Mouse (Mus musculus): ENCODE measurements around the gene Prx.
"Not testable (repeated sequence)": the region's sequence is repeated elsewhere in the genome, so short reads cannot be mapped to it uniquely, and the experiment has no call there.

Gene Prx

DNA sequence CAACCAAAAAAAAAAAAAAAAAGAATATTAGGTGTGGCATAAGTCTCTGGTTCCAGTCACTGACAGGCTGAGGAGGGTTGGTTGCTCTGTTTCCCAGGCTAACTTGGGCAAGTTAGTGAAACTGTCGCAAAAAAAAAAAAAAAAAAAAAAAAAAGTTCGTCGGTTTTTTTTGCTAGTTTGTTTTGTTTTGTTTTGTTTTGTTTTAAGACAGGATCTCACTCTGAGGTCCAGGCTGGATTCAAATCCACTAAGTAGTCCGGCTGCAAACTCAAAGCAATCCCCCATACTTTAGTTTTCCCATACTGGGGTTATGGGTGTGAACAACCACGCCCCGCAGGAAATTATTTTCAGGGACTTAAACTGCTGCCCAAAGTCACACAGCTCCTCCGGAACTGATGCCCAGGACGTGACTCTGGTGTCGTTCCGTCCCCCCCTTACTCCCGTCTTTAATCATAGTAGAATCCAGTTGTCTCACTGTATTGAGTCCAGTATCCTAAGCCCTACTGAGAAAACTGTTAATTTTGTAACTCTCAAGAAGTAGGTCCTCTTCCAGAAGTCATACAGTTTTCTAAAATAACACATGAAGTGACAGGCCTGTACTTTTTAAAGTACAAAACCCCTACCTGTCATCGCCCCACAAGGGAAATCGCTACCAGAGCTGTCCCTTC lies 12.9 kb upstream of the Prx start:
- DNase-seq = no peak

DNA sequence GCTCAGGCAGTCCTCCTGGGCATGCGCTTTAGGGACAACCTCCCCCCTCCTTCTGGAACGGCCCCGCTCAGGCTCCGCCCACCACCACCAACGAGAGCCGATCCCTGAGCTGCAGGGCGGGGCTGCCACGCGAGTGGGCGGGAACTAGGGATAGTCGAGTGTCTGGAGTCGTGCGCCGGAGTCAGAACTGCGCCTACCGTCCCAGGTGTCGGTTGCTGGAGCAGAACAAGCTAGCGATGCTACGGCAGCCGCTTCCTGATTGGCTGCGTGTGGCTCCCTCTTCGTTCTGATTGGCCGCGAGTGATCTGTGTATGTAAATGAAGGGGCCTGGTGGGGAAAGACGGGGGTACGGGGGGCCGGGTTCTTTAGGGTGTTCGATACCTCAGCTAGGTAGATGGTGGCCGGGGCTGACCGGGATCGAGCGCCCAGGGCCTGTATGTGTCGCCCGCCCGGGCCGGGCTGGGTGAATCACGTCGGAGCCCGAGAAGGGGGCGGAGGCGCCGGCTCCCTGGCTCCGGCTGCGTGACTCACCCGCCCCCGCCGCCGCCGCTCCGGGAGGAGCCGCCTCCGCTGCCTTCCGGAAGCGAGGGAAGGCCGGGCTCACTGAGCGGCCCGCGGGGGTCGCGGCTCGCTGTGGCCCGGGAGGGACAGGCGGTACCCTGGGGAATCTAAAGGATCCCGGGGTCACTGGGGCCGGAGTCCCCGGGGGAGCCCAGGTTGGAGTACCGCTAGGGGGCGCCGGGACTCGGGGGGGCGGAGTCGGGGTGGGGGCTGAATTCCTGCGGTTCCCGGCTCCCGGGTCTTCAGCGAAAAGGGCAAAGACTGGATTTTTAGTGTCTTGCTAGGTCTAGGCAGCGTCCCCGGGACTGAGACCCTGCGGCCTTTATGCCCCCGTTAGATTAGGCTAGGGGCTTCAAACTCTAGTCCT lies 12.1 kb upstream of the Prx start, which contains the start of gene Sertad1:
Gene Sertad1, plus strand, starts transcription at position 141 of the 928 bp plus-strand sequence.
- peak; percentile 100 for DNase-seq

DNA sequence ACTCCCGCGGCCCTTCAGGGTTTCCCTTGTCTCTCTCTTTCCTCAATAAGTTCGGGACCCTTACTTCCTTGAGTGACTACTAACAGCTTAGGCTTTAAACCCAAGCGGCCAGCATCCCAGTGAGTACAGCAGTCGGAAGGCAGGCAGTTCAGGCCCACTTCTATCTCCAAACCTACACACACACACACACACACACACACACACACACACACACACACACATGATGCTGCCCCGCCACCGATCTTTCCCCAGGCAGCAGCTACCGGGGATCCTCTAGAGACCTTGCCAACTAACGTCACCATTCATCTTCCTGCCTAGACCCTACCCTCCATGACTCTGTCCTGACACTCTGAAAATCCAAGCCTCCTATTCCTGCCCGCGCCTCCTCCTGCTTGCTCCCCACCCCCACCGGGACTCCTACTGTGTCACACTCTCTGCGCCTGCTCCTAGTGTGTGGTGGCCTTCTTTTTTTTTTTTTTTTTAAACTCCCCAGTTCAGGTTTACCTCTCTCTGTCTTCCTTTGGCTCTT lies 11.3 kb upstream of the Prx start:
- peak; percentile 36 for DNase-seq

DNA sequence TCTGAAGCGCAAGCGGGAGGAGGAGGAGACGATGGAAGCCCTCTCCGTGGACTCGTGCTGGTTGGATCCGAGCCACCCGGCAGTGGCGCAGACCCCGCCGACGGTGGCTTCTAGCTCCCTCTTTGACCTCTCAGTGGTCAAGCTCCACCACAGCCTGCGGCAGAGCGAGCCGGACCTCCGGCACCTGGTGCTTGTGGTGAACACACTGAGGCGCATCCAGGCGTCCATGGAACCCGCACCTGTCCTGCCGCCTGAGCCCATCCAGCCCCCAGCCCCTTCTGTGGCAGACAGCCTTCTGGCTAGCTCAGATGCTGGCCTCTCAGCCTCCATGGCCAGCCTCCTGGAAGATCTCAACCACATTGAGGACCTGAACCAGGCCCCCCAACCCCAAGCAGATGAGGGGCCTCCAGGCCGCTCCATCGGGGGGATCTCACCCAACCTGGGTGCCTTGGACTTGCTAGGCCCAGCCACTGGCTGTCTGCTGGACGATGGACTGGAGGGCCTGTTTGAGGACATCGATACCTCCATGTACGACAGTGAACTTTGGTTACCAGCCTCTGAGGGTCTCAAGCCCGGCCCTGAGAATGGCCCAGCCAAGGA lies 9.8 kb upstream of the Prx start:
- DNase-seq = no peak

DNA sequence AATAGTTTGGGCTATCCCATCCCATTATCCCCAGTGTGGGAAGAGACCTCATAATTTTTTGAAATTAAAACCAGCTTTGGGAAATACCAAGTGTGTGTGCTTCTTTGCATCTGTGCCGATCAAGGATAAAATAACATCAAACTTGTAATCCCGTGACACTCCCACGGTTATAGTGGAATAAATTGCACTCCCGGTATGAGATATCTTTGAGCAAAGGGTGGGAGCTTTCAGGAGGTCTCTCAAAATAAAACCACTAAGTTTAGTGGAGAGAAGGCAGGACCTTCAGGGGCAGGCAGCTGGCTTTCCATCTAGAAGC lies 8.9 kb upstream of the Prx start:
- DNase-seq = no peak

DNA sequence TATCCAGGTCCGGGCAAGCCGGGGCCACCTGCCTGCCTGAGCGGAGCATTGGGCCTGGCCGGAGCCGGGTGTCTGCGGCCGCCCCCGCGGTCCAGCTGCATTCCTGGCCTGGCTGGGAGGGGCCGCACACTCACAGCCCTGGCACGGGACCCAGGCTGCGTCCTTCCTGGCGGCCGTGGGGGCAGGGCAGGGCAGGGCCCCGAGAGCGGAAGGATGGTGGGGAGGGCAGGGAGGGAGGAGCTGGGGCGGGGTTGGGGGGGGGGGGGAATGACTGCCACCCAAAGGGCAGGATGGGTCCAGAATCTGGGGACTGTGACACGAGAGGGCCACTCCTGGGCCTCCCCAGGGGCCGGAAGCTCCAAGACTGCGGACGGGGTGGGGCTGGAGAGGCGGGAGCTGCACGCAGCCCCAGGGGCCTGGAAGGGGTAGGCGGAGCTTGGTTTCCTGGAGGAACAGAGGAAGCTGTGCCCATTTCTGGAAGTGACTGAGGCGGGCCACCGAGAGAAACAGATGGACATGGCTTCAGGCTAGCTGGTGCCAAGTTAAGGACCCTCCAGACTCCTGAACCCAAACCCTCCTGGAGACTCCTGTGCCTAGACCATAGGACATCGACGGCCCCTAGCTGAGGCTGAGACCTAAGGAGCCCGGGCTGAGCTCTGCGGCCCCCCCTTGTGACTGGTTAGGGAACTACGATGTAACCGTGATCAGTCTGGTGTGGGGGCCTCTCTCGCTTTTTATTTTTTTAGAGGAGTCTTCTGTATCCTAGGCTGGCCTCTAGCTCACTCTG lies 8.4 kb upstream of the Prx start:
- DNase-seq = peak; percentile 93

DNA sequence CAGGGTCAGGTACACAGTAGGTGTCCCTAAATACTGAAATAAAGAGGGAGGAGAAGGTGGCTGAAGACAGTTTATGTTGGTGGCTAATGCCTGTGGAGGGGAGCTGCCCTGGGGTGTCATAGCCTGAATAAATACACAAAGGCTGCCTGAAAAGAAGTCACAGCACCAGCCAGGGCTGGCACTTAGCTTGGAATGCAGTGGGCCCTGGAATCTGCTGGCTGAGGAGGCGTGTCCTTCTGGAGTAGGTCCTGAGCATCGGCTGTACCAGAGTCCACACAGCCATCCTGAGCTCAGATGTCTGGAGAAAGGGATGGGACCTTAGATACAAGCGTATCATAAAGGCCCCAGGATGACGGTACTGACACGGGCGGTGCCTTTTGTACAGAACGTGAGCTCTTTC lies 7.3 kb upstream of the Prx start:
- DNase-seq = no peak

DNA sequence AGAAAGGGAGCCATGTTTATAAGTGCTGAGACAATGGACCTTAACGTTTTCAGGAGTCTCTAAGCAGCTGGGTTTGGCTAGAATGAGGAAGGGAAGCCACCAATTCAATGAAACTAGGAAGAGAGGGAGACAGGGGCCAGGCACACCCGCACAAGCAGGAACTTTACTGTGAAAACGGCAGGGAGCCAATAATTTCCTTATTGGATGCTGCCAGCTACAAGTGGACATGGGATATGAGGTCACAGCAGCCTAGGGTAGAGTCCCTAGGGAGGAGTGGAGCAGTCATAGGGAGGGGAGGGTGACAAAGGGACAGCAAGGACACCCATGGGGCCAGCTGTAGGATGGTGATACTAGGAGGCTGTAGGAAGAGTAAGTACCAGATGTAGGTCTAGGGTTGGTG lies 6.1 kb upstream of the Prx start:
- DNase-seq = no peak

DNA sequence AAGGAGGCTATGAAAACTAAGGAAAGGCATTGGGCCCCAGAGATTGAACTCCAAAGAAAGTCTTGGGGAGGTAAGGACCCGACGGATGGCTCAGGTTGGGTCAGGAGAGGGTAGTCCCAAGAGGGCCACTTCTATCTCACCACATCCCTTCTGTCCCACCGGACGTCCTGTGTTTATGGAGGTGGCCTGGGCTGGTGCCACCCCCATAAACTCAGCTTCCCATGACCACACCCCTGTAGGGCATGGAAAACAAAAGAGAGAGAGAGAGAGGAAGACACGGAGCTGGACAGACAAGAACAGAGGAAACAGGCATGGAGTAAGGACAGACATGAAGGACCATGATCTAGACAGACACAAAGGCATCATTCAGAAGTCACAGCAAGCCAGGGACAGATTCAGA lies 5.7 kb upstream of the Prx start:
- DNase-seq = no peak

DNA sequence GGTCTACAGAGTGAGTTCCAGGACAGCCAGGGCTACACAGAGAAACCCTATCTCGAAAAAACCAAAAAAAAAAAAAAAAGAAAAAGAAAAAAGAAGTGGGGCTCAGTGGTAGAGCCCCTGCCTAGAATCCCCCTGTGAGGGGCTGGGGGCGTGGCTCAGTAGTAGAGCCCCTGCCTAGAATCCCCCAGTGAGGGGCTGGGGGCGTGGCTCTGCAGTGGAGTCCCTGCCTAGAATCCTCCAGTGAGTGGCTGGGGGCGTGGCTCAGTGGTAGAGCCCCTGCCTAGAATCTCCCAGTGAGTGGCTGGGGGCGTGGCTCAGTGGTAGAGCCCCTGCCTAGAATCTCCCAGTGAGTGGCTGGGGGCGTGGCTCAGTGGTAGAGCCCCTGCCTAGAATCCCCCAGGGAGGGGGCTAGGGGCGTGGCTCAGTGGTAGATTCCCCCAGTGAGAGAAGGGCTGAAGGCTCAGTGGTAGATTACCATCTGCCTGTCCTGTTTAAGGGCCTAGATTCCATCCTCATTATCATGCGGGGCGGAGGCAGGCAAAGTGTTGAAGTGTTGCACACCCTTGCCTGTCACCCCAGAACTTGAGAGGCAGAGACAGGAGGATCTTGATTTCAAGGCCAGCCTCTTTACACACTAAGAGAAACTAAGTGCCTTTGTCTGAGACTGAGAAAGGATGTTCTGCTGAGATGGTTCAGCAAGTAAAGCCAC lies 4.3 kb upstream of the Prx start:
- not testable (repeated sequence) for DNase-seq

DNA sequence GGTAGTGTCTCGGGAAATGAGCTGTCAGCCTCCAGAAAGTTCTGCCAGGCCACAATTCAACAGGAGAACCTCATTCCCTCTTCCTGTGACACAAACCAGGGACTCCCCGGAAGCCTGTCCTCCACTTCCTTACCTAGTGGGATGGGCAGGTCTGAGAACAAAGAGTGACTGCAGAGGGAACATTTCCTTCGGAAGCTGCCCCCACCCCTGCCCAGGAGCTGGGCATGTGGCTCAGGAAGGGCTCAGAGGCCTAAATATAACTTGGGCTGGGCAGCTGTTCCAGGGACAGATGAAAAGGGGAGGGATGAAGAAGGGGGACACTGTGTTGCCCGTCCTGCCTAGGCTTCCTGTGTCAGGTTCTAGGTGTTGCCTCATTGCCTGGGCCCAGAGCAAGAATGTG lies 2.5 kb downstream of the Prx start:
- DNase-seq = no peak

DNA sequence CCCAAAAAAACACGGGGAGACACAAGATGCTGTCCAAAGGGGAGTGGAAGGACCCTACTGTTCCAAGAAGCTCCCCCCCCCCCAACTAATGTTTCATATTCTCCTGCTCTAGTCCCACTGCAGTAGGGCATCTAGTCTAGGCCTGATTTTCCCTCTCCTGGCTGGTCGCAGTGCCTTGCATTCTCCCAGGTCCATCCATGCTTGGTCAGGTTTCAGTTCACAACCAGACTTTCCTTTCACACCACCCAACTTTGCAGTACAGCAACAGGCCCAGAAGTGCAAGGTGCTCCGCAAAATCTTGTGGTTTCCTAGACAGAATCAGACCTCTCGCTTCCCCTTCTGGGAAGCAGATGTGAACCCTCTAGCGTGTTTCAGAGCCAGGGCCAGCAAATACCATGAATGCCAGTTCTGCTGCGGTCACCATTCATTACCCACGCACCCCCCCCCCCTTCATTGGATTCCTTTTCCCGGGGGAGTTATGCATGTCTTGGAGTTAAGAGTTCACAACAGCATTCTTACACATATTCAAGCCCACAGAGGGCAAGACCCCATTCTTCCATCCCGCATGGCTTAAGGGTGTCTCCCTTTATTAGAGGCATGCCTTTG lies 7.7 kb downstream of the Prx start:
- DNase-seq = no peak

DNA sequence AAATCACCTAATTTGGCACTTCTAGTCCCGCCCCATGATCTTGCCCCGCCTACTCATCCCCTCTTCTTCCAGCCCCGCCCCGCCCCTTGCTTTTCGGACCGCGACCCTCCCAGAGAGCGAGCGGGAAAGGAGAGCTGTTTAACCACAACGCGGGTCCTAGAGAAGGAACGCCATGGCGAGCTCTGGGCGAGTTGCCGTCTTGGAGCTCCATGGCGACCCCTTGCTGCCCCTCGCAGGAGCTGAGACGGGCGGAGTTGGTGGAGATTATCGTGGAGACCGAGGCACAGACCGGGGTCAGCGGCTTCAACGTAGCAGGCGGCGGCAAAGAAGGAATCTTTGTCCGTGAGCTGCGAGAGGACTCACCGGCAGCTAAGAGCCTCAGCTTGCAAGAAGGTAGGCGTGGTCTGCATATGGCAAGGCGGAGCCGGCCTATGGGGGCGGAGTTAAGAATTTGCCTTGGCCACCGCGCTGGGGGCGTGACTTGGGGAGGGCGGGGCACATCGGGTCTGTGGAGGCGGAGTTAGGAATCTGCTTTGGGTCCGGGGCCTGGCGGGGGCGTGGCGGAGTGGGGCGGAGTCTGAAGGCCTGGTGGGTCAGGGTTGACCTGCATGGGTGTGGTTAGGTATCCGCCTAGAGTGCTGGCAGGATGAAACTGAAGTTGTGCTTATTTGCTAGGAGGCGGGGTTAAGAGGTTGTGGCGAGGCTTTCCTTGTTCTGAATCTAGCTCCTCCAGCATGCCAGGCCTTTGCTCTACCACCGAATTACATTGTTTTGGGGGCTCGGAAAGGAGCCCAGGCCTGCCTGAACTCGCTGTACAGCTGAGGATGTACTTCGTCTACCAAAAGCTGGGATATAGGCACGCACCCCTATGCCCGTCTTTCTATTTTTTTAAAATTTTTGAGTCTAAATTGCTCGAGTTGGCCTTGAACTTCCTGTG lies 8.9 kb downstream of the Prx start:
- DNase-seq = peak; percentile 98

DNA sequence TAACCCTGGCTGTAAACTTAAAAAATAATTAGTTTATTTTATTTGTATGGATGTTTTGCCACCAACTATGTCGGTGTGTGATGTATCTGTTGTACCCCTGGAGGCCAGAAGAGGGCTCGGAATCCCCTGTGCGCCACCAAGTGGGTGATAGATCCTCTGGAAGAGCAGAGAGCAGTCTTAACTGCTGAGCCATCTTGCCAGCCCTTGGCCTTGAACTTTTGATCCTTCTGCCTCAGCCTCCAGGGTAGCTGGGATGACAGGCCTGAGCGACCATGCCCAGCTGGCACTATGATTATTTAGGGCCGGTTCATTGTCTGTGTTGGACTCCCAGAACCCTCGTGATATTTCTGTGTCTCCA lies 9.5 kb downstream of the Prx start:
- peak; percentile 73 for DNase-seq

DNA sequence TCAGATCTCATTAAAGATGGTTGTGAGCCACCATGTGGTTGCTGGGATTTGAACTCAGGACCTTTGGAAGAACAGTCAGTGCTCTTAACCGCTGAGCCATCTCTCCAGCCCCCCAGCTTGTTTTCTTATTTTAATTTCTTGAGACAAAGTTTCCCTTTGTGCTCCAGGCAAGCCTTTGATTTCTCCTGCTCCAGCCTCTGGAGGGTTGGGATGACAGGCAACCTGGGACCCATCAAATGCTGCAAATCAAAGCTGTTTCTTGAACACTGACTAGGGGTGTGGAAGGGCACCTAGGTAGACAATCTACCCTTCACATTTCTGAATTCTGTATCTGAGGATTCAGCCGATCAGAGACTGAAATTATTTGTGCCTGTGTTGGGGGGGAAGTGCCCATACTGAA lies 11.7 kb downstream of the Prx start:
- DNase-seq = no peak

DNA sequence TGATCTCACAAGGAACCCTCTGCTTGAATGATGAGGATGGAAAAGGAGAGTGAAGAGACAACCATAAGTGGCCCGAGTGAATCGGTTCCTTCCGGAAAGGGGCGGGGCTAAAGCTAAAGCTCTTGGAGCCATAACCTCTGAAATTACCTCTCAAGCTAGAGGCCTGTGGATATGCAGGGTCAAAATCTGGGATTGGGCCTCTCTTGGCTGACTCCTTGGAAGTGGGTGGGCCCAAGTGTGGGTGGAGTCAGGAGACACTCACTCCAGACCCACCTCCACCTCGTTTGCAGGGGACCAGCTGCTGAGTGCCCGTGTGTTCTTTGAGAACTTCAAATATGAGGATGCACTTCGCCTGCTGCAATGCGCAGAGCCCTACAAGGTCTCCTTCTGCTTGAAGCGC lies 15.8 kb downstream of the Prx start:
- DNase-seq = no peak

DNA sequence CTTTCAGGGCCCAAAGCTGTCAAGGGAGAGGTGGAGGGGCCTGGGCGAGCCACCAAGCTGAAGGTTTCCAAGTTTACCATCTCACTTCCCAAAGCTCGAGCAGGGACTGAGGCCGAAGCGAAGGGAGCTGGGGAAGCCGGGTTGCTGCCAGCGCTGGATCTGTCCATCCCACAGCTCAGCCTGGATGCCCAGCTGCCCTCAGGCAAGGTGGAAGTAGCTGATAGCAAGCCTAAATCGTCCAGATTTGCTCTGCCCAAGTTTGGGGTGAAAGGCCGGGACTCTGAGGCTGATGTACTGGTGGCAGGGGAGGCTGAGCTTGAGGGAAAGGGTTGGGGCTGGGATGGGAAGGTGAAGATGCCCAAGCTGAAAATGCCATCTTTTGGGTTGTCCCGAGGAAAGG lies 19.2 kb downstream of the Prx start:
- DNase-seq = no peak

DNA sequence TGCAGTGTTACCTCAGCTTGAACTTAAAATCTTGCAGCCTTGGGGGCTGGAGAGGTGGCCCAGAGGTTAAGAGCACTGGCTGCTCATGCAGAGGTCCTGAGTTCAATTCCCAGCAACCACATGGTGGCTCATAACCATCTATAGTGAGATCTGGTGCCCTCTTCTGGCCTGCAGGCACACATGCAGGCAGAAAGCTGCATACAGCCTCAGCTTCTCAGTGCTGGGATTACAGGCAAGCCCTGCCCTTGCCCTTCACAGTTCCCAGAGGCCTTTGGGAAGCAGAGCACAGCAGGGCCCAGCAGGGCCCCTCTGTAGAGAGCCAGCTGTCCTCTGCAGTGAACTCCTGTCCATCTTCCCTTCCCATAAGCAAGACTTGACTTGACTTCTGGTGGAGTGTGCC lies 21.0 kb downstream of the Prx start:
- DNase-seq = no peak

DNA sequence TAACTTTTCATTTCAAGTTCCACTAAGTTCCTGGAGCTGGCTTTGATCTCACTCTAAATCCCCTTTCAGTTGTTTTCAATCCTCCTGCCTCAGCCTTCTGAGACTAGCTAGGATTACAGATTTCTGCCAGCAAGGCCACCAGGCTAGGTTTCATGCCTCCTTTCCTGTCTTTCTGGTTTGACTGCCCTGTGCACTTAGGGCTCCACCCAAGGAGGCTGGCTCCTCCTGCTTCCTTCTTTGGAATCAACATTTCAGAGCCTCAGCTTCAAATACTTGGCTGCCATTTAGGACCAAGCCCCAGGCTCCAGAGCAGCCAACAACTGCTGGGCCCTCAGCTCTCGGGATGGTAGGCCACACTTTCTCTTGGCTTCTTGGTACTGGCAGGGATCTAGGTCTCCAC lies 21.5 kb downstream of the Prx start:
- no peak for DNase-seq

DNA sequence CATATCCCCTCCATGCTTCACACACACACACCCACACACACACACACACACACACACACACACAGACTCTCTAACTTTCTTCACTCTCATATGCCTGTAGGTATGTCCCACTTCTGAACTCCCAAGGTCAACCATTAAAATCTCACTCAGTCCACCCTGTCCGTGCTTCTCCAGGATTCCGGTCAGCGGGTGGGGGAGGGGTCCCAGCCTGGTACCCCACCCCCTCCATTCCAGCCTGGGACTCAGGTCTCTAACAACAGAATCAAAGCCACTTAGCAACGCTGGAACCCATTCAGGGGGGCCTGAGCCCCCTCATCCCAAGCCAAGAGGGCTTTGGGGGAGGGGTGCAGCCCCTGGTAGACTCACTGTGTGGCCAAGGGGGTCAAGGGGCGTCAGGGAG lies 23.8 kb downstream of the Prx start, which contains the start of gene Hipk4:
Gene Hipk4, plus strand, starts transcription at position 301 of the 400 bp plus-strand sequence.
- DNase-seq = no peak

DNA sequence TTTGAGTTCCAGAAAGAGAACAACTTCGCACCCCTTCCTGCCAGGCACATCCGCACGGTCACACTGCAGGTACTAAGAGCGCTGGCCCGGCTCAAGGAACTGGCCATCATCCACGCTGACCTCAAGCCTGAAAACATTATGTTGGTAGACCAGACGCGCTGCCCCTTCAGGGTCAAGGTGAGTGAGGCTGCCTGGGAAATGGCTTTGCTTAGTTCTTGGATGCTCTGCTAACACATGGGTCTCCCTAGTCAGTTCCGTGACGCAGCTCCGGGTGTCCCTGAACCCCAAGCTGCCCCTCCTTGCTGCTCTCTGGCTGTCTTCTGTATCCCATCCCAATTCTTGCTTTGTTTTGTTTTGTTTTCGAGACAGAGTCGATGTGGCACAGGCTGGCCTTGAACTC lies 24.7 kb downstream of the Prx start:
- no peak for DNase-seq
